Mouse (Mus musculus) lung, postnatal 0 days (tissue): ENCODE results near the gene Strip2.

Source experiments
- CTCF ChIP-seq: IDR thresholded peaks from 2 replicates; pipeline ENCODE4 v1.5.1; 2016; ENCODE audit warnings: antibody characterized with exemption, mild to moderate bottlenecking
- EP300 ChIP-seq: IDR thresholded peaks from 2 replicates; pipeline ENCODE4 v1.6.1; 2016; ENCODE audit warnings: antibody characterized with exemption, mild to moderate bottlenecking, control low read depth

- no peak for TF ChIP-seq CTCF
- no peak for TF ChIP-seq EP300
These were observed 540 bp downstream of the Strip2 start for GRCm38 (mm10) chr6:29917383-29917720.
